Mouse (Mus musculus) erythroblast, embryonic 14.5 days (primary cell): Measurements from ENCODE around the gene Ssr1. TPM values are rescaled to one million over a fixed set of nuclear protein-coding genes. Genes with fewer than 3 reads are reported as not detected.

Source experiments
- H3K27me3 ChIP-seq: 2 replicates; pipeline ENCODE4 v1.6.1; 2012; ENCODE audit warnings: inconsistent platforms; ENCODE audit not compliant: control insufficient read depth
- H3K36me3 ChIP-seq: 2 replicates; pipeline ENCODE4 v1.6.1; 2012; ENCODE audit warnings: mild to moderate bottlenecking, inconsistent platforms; ENCODE audit not compliant: control insufficient read depth
- H3K4me1 ChIP-seq: 2 replicates; pipeline ENCODE4 v1.6.1; 2012; ENCODE audit warnings: inconsistent platforms; ENCODE audit not compliant: control insufficient read depth
- H3K4me3 ChIP-seq: replicated peaks from 2 replicates; pipeline ENCODE3; 2012; ENCODE audit warnings: moderate library complexity, mild to moderate bottlenecking, inconsistent platforms
- H3K9me3 ChIP-seq: 2 replicates; pipeline ENCODE4 v1.6.1; 2012; ENCODE audit warnings: low read length, inconsistent platforms, mixed read lengths; ENCODE audit not compliant: control insufficient read depth
- GATA1 ChIP-seq: IDR thresholded peaks from 2 replicates; pipeline ENCODE4 v1.6.1; 2012; ENCODE audit warnings: low read length, inconsistent platforms, mixed read lengths
- TAL1 ChIP-seq: IDR thresholded peaks from 3 replicates; pipeline ENCODE4 v1.6.1; 2012; ENCODE audit warnings: low read length, inconsistent platforms, mixed read lengths
- polyA plus RNA-seq: library from polyadenylated mRNA; stranded (reverse); fragments of >175 nt; gene quantifications from 2 replicates; pipeline ENCODE4 v1.2.3, GENCODE M21; 2012

The Ssr1 gene
- polyA plus RNA-seq, 1 experiment = 3.0 TPM

DNA sequence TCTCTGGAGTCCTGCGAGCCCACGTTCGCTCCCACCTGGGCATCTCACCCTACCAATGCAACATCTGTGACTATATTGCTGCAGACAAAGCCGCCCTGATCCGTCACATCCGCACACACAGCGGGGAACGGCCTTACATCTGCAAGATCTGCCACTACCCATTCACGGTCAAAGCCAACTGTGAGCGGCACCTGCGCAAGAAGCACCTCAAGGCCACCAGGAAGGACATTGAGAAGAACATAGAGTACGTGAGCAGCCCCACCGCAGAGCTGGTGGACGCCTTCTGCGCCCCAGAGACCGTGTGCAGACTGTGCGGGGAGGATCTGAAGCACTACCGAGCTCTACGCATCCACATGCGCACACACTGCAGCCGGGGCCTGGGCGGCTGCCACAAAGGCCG lies 63.4 kb downstream of the Ssr1 start:
- H3K36me3 ChIP-seq = peaks cover 80% of the 10 kb centered on the region
- no peak for TF ChIP-seq GATA1
- no peak for TF ChIP-seq TAL1

DNA sequence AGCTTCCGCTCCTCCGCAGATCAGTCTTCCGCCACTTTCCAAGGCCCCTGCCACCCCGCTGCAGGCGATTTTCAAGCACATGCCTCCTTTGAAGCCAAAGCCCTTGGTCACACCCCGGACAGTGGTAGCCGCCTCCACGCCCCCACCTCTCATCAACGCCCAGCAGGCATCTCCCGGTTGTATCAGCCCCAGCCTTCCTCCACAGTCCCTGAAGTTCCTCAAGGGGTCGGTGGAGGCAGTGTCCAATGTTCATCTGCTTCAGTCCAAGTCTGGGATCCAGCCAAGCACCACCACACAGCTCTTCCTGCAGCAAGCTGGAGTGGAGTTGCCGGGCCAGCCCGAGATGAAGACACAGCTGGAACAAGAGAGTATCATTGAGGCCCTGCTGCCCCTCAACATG lies 63.9 kb downstream of the Ssr1 start:
- no peak for TF ChIP-seq GATA1
- no peak for TF ChIP-seq TAL1
- Histone ChIP-seq H3K27me3 (no peaks in the 10 kb centered on the region), H3K4me3 (no peak overlapping the region), H3K36me3 (peaks cover 76% of the 10 kb centered on the region), H3K4me1 (no peaks in the 10 kb centered on the region), H3K9me3 (no peaks in the 10 kb centered on the region)

More for the DNA sequence above, 63.4 kb downstream of the Ssr1 start:
- Histone ChIP-seq H3K4me1 (no peaks in the 10 kb centered on the region), H3K27me3 (no peaks in the 10 kb centered on the region), H3K4me3 (no peak overlapping the region), H3K9me3 (no peaks in the 10 kb centered on the region)

DNA sequence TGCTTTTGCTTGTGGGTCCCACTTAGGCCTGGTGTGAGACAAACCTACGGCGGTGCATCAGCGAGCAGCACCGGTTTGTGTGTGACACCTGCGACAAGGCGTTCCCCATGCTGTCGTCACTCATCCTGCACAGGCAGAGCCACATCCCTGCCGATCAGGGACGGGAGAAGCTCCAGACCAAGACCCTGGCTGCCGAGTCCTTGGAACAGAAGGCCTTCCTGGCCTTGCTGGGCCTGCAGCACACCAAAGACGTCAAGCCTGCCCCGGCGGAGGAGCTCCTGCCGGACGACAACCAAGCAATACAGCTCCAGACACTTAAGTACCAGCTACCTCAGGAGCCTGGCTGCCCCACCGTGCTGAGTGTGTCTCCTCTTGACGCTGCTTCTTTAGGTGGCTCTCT lies 64.5 kb downstream of the Ssr1 start:
- Histone ChIP-seq H3K4me1 (no peaks in the 10 kb centered on the region), H3K4me3 (no peak overlapping the region), H3K36me3 (peaks cover 76% of the 10 kb centered on the region), H3K9me3 (no peaks in the 10 kb centered on the region), H3K27me3 (no peaks in the 10 kb centered on the region)
- TF ChIP-seq TAL1 (no peak), GATA1 (no peak)

DNA sequence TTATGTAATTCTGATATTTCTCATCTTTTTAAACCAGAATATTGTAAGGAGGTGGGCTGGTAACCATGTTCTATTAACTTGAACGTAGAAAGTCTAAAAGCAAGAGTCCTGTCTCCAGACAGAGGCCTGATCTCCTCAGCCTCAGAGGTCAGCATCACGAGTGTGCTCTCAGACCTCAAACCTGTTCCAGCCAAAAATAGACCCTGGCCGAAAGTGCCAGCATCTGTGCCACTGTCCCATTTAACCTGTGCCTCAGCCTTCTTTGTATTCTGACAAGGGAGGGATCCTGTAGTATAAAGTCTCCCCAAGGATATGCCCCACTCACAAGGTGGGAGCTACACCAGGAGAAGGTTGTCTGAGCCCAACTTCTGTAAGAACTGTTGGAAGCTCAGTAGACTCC lies 67.6 kb downstream of the Ssr1 start:
- TF ChIP-seq TAL1 (no peak), GATA1 (no peak)
- Histone ChIP-seq H3K4me3 (no peak overlapping the region), H3K36me3 (peaks cover 78% of the 10 kb centered on the region), H3K4me1 (no peaks in the 10 kb centered on the region), H3K9me3 (no peaks in the 10 kb centered on the region), H3K27me3 (no peaks in the 10 kb centered on the region)

DNA sequence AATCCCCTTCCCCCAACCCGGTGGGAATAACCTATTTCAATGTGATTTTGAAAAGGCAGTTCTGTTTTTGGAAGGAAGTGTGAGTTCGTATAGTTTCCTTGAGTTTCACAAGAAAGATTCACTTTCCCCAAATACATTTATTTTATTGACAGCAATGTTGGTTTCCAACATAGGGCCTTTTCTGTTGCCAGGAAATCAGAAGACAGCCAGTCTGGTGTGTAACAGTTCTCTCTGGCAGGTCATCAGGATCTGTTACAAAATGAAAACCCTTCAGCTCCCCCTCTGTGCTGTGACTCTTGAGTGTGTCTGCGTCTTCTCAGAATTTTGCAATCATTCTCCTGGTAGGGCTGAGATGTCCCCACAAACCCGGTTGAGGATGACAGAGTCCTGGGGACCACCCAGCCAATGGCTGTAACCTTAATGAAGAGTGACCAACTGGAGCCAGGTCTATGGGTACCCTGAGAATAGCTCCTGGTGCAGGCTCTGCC lies 69.5 kb downstream of the Ssr1 start:
- Histone ChIP-seq H3K4me1 (no peaks in the 10 kb centered on the region), H3K27me3 (no peaks in the 10 kb centered on the region), H3K36me3 (peaks cover 76% of the 10 kb centered on the region), H3K4me3 (no peak overlapping the region), H3K9me3 (no peaks in the 10 kb centered on the region)
- no peak for TF ChIP-seq TAL1
- no peak for TF ChIP-seq GATA1

DNA sequence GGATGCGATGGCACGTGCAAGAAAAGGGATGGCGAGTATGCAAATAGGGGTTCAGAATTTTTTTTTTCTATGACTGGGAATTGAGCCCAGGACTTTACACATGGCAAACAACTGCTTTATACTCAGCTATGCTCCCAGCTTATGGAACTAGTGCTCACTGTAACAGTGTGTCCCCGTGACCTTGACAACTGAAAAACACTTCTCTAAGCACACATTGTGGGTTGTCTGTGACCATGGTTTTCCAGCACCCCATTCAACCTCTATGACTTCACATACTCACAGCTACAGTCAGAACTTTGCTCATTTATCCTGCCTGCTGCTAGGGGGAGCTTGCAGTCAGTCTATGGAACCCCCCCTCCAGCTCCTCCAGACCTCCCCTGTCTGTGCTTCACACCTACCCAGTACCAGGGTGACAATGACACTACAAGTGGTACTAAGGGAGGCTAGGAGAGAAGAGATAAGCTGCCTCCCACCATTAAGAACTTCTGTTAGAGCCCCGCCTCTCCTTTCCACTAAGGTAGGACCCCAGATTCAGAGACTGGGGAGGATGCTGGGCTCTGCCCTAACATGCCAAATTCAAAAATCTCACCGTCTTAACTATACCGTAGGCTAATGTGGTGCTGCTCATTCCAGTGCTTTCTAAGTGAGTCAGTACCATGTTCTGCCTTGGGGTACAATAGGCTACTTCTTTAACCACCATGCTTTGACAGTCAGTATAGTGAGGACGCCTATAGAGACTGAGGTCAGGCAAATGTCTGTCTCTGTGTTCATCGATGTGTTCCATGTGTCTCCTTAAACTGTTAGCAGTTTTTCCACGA lies 70.2 kb downstream of the Ssr1 start:
- Histone ChIP-seq H3K4me1 (no peaks in the 10 kb centered on the region), H3K36me3 (peaks cover 75% of the 10 kb centered on the region), H3K27me3 (no peaks in the 10 kb centered on the region), H3K9me3 (no peaks in the 10 kb centered on the region), H3K4me3 (no peak overlapping the region)
- TF ChIP-seq GATA1 = no peak
- no peak for TF ChIP-seq TAL1

DNA sequence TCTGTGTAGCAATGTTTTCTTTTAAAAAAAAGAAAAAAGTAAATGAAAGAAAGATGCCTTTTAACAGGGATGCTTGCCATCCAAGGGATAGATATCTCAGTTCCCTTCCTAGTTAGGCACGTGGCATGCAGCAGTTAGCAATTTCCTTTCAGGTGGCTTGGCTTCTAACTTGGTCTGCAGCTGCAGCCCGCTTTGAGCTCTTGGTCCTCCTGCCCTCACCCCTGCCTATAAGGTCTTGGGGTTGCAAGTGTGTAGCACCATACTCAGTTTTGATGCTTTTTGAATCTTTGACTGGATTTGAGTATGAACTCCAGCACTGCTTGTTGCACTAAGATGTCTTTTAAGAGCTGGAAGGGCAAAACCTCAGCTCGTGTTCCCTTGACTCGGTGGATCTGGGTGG lies 70.9 kb downstream of the Ssr1 start:
- TF ChIP-seq TAL1 = no peak
- no peak for TF ChIP-seq GATA1
- Histone ChIP-seq H3K36me3 (peaks cover 79% of the 10 kb centered on the region), H3K4me3 (no peak overlapping the region)

DNA sequence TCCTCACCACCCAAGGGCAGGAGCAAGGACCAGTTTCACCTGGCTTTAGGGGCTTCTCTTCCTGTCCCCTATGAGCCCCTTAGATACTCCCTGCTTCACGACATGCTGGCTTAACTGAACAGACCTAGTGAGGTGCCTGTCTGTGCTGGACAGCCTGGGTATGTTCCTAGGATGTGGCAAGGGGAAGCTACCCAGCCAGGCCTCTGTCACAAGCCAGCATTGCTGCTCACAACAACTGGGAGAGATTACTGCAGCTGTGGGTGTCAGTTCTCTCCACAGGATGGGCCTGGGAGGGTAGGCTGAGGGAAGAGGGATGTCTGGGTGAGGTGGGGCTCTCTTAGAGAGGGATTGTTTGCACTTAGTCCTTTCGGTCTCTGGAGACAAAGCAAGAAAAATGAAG lies 73.3 kb downstream of the Ssr1 start:
- H3K27me3 ChIP-seq = no peaks in the 10 kb centered on the region
- no peak overlapping the region for H3K4me3 ChIP-seq
- H3K4me1 ChIP-seq = no peaks in the 10 kb centered on the region
- TF ChIP-seq GATA1 (no peak), TAL1 (no peak)
- peaks cover 86% of the 10 kb centered on the region for H3K36me3 ChIP-seq
- no peaks in the 10 kb centered on the region for H3K9me3 ChIP-seq

More for the DNA sequence above, 70.9 kb downstream of the Ssr1 start:
- Histone ChIP-seq H3K4me1 (no peaks in the 10 kb centered on the region), H3K27me3 (no peaks in the 10 kb centered on the region), H3K9me3 (no peaks in the 10 kb centered on the region)

DNA sequence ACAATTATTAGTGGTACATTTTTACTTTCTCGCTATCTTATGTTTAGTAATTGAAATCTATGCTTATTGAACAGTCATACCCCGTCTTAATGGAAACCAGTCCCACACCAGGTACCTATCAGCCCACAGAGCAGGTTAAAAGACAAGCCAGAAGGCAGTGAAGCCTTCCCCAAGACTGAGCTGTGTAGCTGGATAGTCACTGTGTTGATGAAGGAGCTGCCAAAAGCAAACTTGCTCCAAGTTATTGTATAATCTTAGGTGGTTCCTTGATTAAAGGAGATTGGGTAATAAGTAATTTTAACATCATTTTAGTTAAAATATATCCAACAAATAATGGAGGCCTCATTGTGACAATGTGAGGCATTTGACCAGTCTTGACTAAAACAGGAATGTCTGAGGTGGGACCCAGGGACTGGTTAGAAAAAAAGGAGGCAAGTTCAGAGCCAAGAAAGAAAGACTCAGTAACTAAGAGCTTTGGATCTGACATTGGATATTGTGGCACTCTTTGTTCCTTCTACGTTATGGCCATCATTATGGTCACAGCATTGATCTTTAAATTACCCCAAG lies 74.2 kb downstream of the Ssr1 start:
- H3K4me3 ChIP-seq = no peak overlapping the region
- H3K9me3 ChIP-seq = no peaks in the 10 kb centered on the region
- no peaks in the 10 kb centered on the region for H3K27me3 ChIP-seq
- TF ChIP-seq TAL1 (no peak), GATA1 (no peak)
- H3K36me3 ChIP-seq = peaks cover 91% of the 10 kb centered on the region
- no peaks in the 10 kb centered on the region for H3K4me1 ChIP-seq
